Mouse (Mus musculus) cortical plate, adult 2 months (tissue): ENCODE data around the gene Setx. TPM values are rescaled to one million over a fixed set of nuclear protein-coding genes. Genes with fewer than 3 reads are reported as not detected.
"Not testable (repeated sequence)": the region's sequence is repeated elsewhere in the genome, so short reads cannot be mapped to it uniquely, and the experiment has no call there.

Experiments used
- H3K27ac ChIP-seq: fragments of 200-500 bp; 2 replicates; pipeline ENCODE4 v1.5.1; 2012; ENCODE audit warnings: low read length, control low read depth, inconsistent platforms; ENCODE audit not compliant: insufficient read depth
- H3K4me1 ChIP-seq: fragments of 200-500 bp; 2 replicates; pipeline ENCODE4 v1.6.1; 2011; ENCODE audit warnings: low read length; ENCODE audit not compliant: control insufficient read depth, insufficient read depth
- H3K4me3 ChIP-seq: fragments of 200-500 bp; 2 replicates; pipeline ENCODE4 v1.5.1; 2011; ENCODE audit warnings: mild to moderate bottlenecking, low read length, control low read depth; ENCODE audit not compliant: insufficient read depth
- CTCF ChIP-seq: fragments of 200-500 bp; IDR thresholded peaks from 2 replicates; pipeline ENCODE4 v1.5.1; 2011; ENCODE audit warnings: mild to moderate bottlenecking, control low read depth, low read length; ENCODE audit not compliant: insufficient read depth; ENCODE audit errors: extremely low read depth
- POLR2A ChIP-seq: fragments of 200-500 bp; IDR thresholded peaks from 2 replicates; pipeline ENCODE4 v1.6.1; 2011; ENCODE audit warnings: mild to moderate bottlenecking, low read length, control low read depth; ENCODE audit not compliant: insufficient read depth; ENCODE audit errors: extremely low read depth
- polyA plus RNA-seq: library from polyadenylated mRNA; depleted of rRNA; stranded (reverse); fragments of >200 nt; gene quantifications from 2 replicates; pipeline ENCODE4 v1.2.3, GENCODE M21; 2012; rRNA removed

Setx gene
- polyA plus RNA-seq = 13.7 and 14.2 TPM in 2 replicates

- peak within 1 kb of the TSS; percentile 84 for H3K4me3 ChIP-seq
- TF ChIP-seq POLR2A (no peak), CTCF (no peak)
- peak within 1 kb of the TSS; percentile 94 for H3K27ac ChIP-seq
- H3K4me1 ChIP-seq = peaks cover 2% of the 10 kb centered on the region; the same call in 1 of the 2 replicates
These were observed at the start of gene Setx for GRCm38 (mm10) chr2:29123907-29124569. Setx (plus strand) TSS chr2:29124181.

GRCm38 (mm10) chr2:29074676-29075075 is 49.3 kb upstream of the Setx start:
- H3K27ac ChIP-seq = no peak overlapping the region
- no peak overlapping the region for H3K4me3 ChIP-seq
- no peaks in the 10 kb centered on the region for H3K4me1 ChIP-seq
- TF ChIP-seq POLR2A (no peak), CTCF (no peak)

- no peak for TF ChIP-seq POLR2A
These were observed 48.5 kb upstream of the Setx start for GRCm38 (mm10) chr2:29075331-29076070.

GRCm38 (mm10) chr2:29076226-29076625 is 47.8 kb upstream of the Setx start:
- TF ChIP-seq POLR2A (no peak), CTCF (no peak)

More at GRCm38 (mm10) chr2:29075331-29076070, 48.5 kb upstream of the Setx start:
- Histone ChIP-seq H3K4me1 (no peaks in the 10 kb centered on the region), H3K27ac (no peak overlapping the region), H3K4me3 (no peak overlapping the region)

GRCm38 (mm10) chr2:29081965-29082364 is 42.0 kb upstream of the Setx start:
- TF ChIP-seq POLR2A = no peak
- TF ChIP-seq CTCF = 0 out of 2 replicates have a peak, but pooled peaks have one; percentile 4
- no peak overlapping the region for H3K27ac ChIP-seq
- H3K4me3 ChIP-seq = no peak overlapping the region
- no peaks in the 10 kb centered on the region for H3K4me1 ChIP-seq

More at GRCm38 (mm10) chr2:29076226-29076625, 47.8 kb upstream of the Setx start:
- H3K4me1 ChIP-seq = no peaks in the 10 kb centered on the region
- H3K4me3 ChIP-seq = no peak overlapping the region
- no peak overlapping the region for H3K27ac ChIP-seq

- TF ChIP-seq POLR2A (no peak), CTCF (no peak)
- Histone ChIP-seq H3K27ac (no peak overlapping the region), H3K4me3 (no peak overlapping the region), H3K4me1 (no peaks in the 10 kb centered on the region)
These were observed 38.0 kb upstream of the Setx start for GRCm38 (mm10) chr2:29086026-29086425.

GRCm38 (mm10) chr2:29089276-29089675 is 34.7 kb upstream of the Setx start:
- not testable (repeated sequence) for H3K4me1 ChIP-seq, H3K27ac ChIP-seq, H3K4me3 ChIP-seq

GRCm38 (mm10) chr2:29095674-29096073 is 28.3 kb upstream of the Setx start:
- Histone ChIP-seq H3K4me1 (no peaks in the 10 kb centered on the region), H3K4me3 (no peak overlapping the region), H3K27ac (no peak overlapping the region)
- TF ChIP-seq CTCF (no peak), POLR2A (no peak)

- Histone ChIP-seq H3K4me3 (no peak overlapping the region), H3K27ac (no peak overlapping the region), H3K4me1 (no peaks in the 10 kb centered on the region)
- TF ChIP-seq CTCF = no peak
- TF ChIP-seq POLR2A = no peak
These were observed 27.2 kb upstream of the Setx start for GRCm38 (mm10) chr2:29096751-29097150.

GRCm38 (mm10) chr2:29097465-29097864 is 26.5 kb upstream of the Setx start:
- Histone ChIP-seq H3K4me1 (no peaks in the 10 kb centered on the region), H3K4me3 (no peak overlapping the region), H3K27ac (no peak overlapping the region)
- no peak for TF ChIP-seq POLR2A
- TF ChIP-seq CTCF = no peak

GRCm38 (mm10) chr2:29097955-29098354 is 26.0 kb upstream of the Setx start:
- not testable (repeated sequence) for H3K4me3 ChIP-seq, H3K4me1 ChIP-seq, H3K27ac ChIP-seq
